Mouse (Mus musculus) ZHBTc4 (cell line): ENCODE data around the gene Cyren.
A peak's percentile ranks its signal among the peaks of the same experiment; 100 is the strongest.

ENCODE experiments used
- DNase-seq: peaks from one replicate; pipeline ENCODE4 v3.0.0-alpha.2; 2011; ENCODE audit warnings: low read depth, low spot score

Cyren gene

GRCm38 (mm10) chr6:34867301-34867994 is 10.4 kb downstream of the Cyren start:
- DNase-seq: no peak

DNA sequence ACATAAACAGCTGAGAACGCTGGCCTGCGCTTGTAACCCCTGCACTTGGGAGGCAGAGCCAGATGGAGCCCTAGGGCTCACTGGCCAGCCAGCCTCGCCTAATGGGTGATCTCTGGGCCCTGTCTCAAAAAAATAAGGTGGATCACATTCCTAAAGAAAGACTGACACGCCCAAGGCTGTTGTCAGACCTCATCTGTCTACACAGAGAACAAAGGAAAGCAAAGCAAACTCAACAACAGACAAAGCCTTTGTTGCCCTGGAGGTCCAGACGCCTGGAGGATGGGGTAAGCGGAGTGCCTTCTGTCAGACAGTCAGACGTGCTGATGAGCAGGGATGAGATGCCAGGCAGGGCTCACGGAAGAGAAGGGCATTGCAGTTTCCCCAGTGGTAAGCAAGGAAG is 11.1 kb downstream of the Cyren start:
- DNase-seq: peak; percentile 89

- DNase-seq: no peak
Measured at GRCm38 (mm10) chr6:34865711-34866593, 11.9 kb downstream of the Cyren start.

DNA sequence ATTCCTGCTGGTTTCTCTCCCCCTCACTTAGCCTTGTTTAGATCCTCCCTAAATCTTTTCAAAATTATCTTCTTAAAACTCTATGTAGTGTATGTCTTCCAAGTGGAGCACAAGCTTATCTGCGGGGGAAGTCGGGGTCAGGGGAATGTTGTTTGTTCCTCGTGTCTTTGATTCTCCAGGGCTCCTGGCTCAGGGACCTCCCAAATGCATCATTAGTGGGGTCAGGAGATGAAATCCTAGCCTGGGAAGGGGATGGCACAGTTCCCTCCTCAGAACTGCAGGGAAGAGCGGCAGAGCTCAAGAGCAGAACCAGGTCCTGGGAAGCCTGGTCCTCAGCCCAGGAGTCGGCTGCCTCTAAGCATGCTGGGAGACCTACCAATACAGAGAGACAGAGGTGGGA is 12.6 kb downstream of the Cyren start:
- DNase-seq: no peak

DNA sequence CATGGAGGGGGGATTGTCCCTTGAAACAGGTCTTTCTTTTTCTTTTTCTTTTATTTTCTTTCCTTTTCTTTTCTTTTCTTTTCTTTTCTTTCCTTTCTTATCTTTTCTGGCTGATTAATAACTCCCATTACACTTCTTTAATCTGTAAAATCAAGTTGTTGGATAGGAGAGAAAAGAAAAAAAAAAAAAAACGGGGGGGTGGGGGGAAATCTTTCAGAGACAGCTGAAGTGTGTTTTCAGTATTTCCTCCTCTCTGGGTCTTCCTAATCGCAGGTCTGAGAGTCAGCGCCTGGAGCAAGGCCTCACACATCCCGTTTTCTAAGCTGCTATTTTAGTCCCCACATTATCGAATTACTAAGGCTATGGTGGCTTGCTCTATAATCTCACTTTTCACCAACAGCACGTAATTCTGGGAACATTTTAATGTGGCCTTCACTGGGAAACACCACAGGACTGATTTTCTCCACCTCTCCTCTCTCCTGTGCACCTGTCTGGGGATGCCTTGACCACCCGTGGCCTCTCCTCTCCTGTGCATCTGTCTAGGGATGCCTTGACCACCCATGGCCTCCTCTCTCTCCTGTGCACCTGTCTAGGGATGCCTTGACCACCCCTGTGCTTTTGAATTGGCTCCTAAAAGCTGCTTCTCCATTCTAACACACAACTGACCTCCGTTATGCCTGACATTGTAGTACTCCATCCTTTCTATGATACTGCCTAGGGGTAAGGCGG is 13.9 kb downstream of the Cyren start:
- no peak for DNase-seq

GRCm38 (mm10) chr6:34862791-34863403 is 15.0 kb downstream of the Cyren start, which contains the start of gene Tmem140:
Gene Tmem140, plus strand, starts transcription at chr6:34863146.
- no peak for DNase-seq

DNA sequence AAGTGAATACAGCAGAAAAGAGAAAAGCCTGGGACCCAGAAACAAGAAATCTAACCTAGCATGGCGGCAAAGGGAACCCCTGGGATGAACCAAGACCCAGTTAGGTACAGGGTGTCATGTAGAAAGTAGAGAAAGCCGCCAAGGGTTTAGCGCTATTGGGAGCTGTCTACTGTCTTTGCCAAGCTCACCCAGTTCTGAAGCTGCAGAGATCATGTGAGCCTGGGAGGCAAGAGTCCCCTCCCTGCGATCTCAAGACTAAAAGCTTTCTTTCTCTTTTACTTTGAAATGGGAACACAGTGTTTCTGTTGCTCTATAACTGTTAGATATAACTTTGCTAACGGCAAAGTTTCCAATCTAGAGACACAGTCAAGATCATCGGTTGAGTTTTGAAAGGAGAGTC is 15.5 kb downstream of the Cyren start:
- DNase-seq: no peak

- no peak for DNase-seq
Measured at GRCm38 (mm10) chr6:34861546-34862053, 16.3 kb downstream of the Cyren start.

DNA sequence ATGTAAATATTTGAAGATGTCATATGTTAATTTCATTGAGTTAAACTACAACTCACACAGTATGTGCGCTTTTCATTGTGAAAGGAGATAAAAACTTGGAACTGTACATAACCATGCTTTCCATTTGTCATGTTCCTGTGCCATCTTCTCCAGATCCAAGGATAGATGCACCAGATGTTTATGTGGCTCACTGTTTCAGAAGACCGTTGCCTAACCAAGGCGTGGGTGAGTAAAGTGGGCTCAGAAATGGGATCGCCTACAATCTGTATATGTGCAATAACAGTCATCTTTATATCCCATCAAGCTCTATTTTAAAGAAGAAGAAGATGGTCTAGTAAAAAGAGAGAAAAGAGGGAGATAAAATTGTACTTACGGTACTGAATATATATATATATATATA is 45.5 kb downstream of the Cyren start:
- DNase-seq: no peak

- no peak for DNase-seq
Measured at GRCm38 (mm10) chr6:34824406-34824805, 53.5 kb downstream of the Cyren start.
